Mouse (Mus musculus) spleen, adult 2 months (tissue): ENCODE results near the gene Dnah6. TPM values are rescaled to one million over a fixed set of nuclear protein-coding genes. Genes with fewer than 3 reads are reported as not detected.

ENCODE experiments used
- DNase-seq, 2 experiments: peaks; one replicate each; pipeline versions ENCODE4 v3.0.0 to v3.0.0-alpha.2; 2012 to 2021; ENCODE audit warnings: low spot score in 2 of 2, low read depth in 1 of 2
- H3K27ac ChIP-seq: fragments of 200-500 bp; 2 replicates; pipeline ENCODE4 v1.5.1; 2012; ENCODE audit warnings: low read length, inconsistent platforms; ENCODE audit not compliant: insufficient read depth
- H3K27me3 ChIP-seq: fragments of 200-500 bp; 2 replicates; pipeline ENCODE4 v1.6.1; 2012; ENCODE audit warnings: mild to moderate bottlenecking, moderate library complexity, low read length, inconsistent platforms; ENCODE audit not compliant: control insufficient read depth, insufficient read depth
- H3K36me3 ChIP-seq: fragments of 200-500 bp; 2 replicates; pipeline ENCODE4 v1.6.1; 2012; ENCODE audit warnings: mild to moderate bottlenecking, low read length, inconsistent platforms; ENCODE audit not compliant: control insufficient read depth, insufficient read depth
- H3K4me1 ChIP-seq: fragments of 200-500 bp; 2 replicates; pipeline ENCODE4 v1.6.1; 2011; ENCODE audit warnings: inconsistent platforms; ENCODE audit not compliant: control insufficient read depth, insufficient read depth, insufficient read length
- H3K4me3 ChIP-seq: fragments of 200-500 bp; 2 replicates; pipeline ENCODE4 v1.5.1; 2011; ENCODE audit warnings: mild to moderate bottlenecking, inconsistent platforms; ENCODE audit not compliant: insufficient read depth, insufficient read length; ENCODE audit errors: extremely low read depth
- CTCF ChIP-seq: fragments of 200-500 bp; IDR thresholded peaks from 2 replicates; pipeline ENCODE4 v1.5.1; 2011; ENCODE audit warnings: mild to moderate bottlenecking, inconsistent platforms; ENCODE audit not compliant: insufficient read depth, insufficient read length, insufficient replicate concordance; ENCODE audit errors: extremely low read depth
- POLR2A ChIP-seq: fragments of 200-500 bp; IDR thresholded peaks from 2 replicates; pipeline ENCODE4 v1.6.1; 2011; ENCODE audit warnings: low read depth, low read length, inconsistent platforms
- WGBS: fragments of 180-500 bp; shearing (Covaris S2); methylation state at CpG from one replicate; pipeline ENCODE4 v1.1.7; 2018; 5-methylcytosine and 5-hydroxymethylcytosine counted together
- polyA plus RNA-seq: library from polyadenylated mRNA; depleted of rRNA; stranded (reverse); fragments of >200 nt; gene quantifications from 2 replicates; pipeline ENCODE4 v1.2.3, GENCODE M21; 2012

Gene Dnah6
- polyA plus RNA-seq, 1 experiment, result 0.01 TPM

- no peaks in the 10 kb centered on the region for H3K36me3 ChIP-seq
- WGBS, result 1% methylated on average over 12 of the region's 12 CpGs
- TF ChIP-seq POLR2A, result no peak
- no peak for TF ChIP-seq CTCF
- peaks cover 6% of the 10 kb centered on the region; the same call in 1 of the 2 replicates for H3K4me1 ChIP-seq
- DNase-seq, result no peak
- H3K27ac ChIP-seq, result no peak overlapping the region
- H3K27me3 ChIP-seq, result no peaks in the 10 kb centered on the region
- peak overlapping the region; percentile 98 for H3K4me3 ChIP-seq
These were observed 27.6 kb upstream of the Dnah6 start for GRCm38 (mm10) chr6:73249049-73249422.

GRCm38 (mm10) chr6:73248237-73249048, 27.0 kb upstream of the Dnah6 start, which contains the start of gene Suclg1:
Suclg1 (plus strand) TSS chr6:73248382.
- H3K27ac ChIP-seq, result peak within 1 kb of the TSS; percentile 78
- DNase-seq, result peak; percentile 81 to 87
- no peaks in the 10 kb centered on the region for H3K27me3 ChIP-seq
- H3K36me3 ChIP-seq, result no peaks in the 10 kb centered on the region
- peak within 1 kb of the TSS; percentile 98 for H3K4me3 ChIP-seq
- under 1% methylated on average over 58 of the region's 58 CpGs for WGBS
- TF ChIP-seq POLR2A, result peak; percentile 76
- no peak for TF ChIP-seq CTCF
- peaks cover 3% of the 10 kb centered on the region; the same call in 1 of the 2 replicates for H3K4me1 ChIP-seq

- WGBS, result 56% methylated on average over 4 of the region's 4 CpGs
- H3K27me3 ChIP-seq, result no peaks in the 10 kb centered on the region
- no peaks in the 10 kb centered on the region for H3K36me3 ChIP-seq
- TF ChIP-seq POLR2A (no peak), CTCF (no peak)
- no peak overlapping the region for H3K27ac ChIP-seq
- peak in 1 of 2 experiments; percentile 48 for DNase-seq
- H3K4me3 ChIP-seq, result no peak overlapping the region
- peaks cover 2% of the 10 kb centered on the region; the same call in 1 of the 2 replicates for H3K4me1 ChIP-seq
These were observed 26.0 kb upstream of the Dnah6 start for GRCm38 (mm10) chr6:73247452-73247851.

- DNase-seq, result no peak
- no peak overlapping the region for H3K4me3 ChIP-seq
- 78% methylated on average over 2 of the region's 2 CpGs for WGBS
- H3K4me1 ChIP-seq, result peaks cover 2% of the 10 kb centered on the region; the same call in 1 of the 2 replicates
- no peaks in the 10 kb centered on the region for H3K36me3 ChIP-seq
- no peak overlapping the region for H3K27ac ChIP-seq
- H3K27me3 ChIP-seq, result no peaks in the 10 kb centered on the region
- TF ChIP-seq CTCF (no peak), POLR2A (no peak)
These were observed 25.4 kb upstream of the Dnah6 start for GRCm38 (mm10) chr6:73246821-73247220.

GRCm38 (mm10) chr6:73235650-73236049, 14.2 kb upstream of the Dnah6 start:
- H3K36me3 ChIP-seq, result no peaks in the 10 kb centered on the region
- no peak overlapping the region for H3K4me3 ChIP-seq
- H3K27ac ChIP-seq, result no peak overlapping the region
- H3K4me1 ChIP-seq, result no peaks in the 10 kb centered on the region
- WGBS, result 97% methylated on average over 3 of the region's 3 CpGs
- DNase-seq, result no peak
- TF ChIP-seq CTCF (no peak), POLR2A (no peak)
- H3K27me3 ChIP-seq, result no peaks in the 10 kb centered on the region

GRCm38 (mm10) chr6:73234302-73234900, 12.9 kb upstream of the Dnah6 start:
- 85% methylated on average over 6 of the region's 6 CpGs for WGBS
- no peak overlapping the region for H3K4me3 ChIP-seq
- no peaks in the 10 kb centered on the region for H3K27me3 ChIP-seq
- no peaks in the 10 kb centered on the region for H3K36me3 ChIP-seq
- H3K27ac ChIP-seq, result no peak overlapping the region
- no peak for DNase-seq
- no peak for TF ChIP-seq POLR2A
- H3K4me1 ChIP-seq, result no peaks in the 10 kb centered on the region

- DNase-seq, result peak in 1 of 2 experiments; percentile 35
- no peak overlapping the region for H3K4me3 ChIP-seq
These were observed 11.8 kb upstream of the Dnah6 start for GRCm38 (mm10) chr6:73233202-73233726.

More at GRCm38 (mm10) chr6:73233202-73233726, 11.8 kb upstream of the Dnah6 start:
- no peak for TF ChIP-seq CTCF
- TF ChIP-seq POLR2A, result no peak
- H3K4me1 ChIP-seq, result no peaks in the 10 kb centered on the region
- WGBS, result 82% methylated on average over 6 of the region's 6 CpGs
- no peaks in the 10 kb centered on the region for H3K27me3 ChIP-seq
- H3K36me3 ChIP-seq, result no peaks in the 10 kb centered on the region
- H3K27ac ChIP-seq, result no peak overlapping the region
